Mouse (Mus musculus): ENCODE results near the gene Hpca. TPM values are rescaled to one million over a fixed set of nuclear protein-coding genes. Genes with fewer than 3 reads are reported as not detected.

The Hpca gene
- polyA plus RNA-seq, 1 experiment from 2014 or later, result 4.6 TPM

- TF ChIP-seq CTCF (IDR thresholded peaks at IDR 0.05; ENCODE audit: low read depth), result no peak
- 33% methylated on average over 10 of the region's 10 CpGs for WGBS
- H3K36me3 ChIP-seq (ENCODE audit: control insufficient read depth, insufficient read depth), result peaks cover 13% of the 10 kb centered on the region; the same call in 1 of the 2 replicates
- peak overlapping the region; percentile 91 for H3K27ac ChIP-seq (ENCODE audit: low read depth, low read length)
- H3K4me2 ChIP-seq (replicated peaks; ENCODE audit: low read depth), result peak overlapping the region; percentile 71
- ATAC-seq, result peak; percentile 67
- no peaks in the 10 kb centered on the region; the same call in 1 of the 2 replicates for H3K4me1 ChIP-seq (replicated peaks; ENCODE audit: control insufficient read depth, insufficient read depth, low read length)
- peak overlapping the region; percentile 40 for H3K9ac ChIP-seq (ENCODE audit: low read depth, low read length)
- no peaks in the 10 kb centered on the region for H3K27me3 ChIP-seq (replicated peaks; ENCODE audit: control insufficient read depth, insufficient read depth, low read length)
- no peaks in the 10 kb centered on the region for H3K9me3 ChIP-seq (ENCODE audit: control insufficient read depth)
- H3K4me3 ChIP-seq (ENCODE audit: low read depth, low read length), result peak overlapping the region; percentile 59
Measured at GRCm38 (mm10) chr4:129107348-129107899, 14.4 kb downstream of the Hpca start.

- Histone ChIP-seq H3K9me3 (ENCODE audit: control insufficient read depth) (no peaks in the 10 kb centered on the region), H3K36me3 (ENCODE audit: control insufficient read depth, insufficient read depth) (peaks cover 7% of the 10 kb centered on the region; the same call in 1 of the 2 replicates), H3K4me1 (replicated peaks; ENCODE audit: control insufficient read depth, insufficient read depth, low read length) (no peaks in the 10 kb centered on the region; the same call in 1 of the 2 replicates), H3K27me3 (replicated peaks; ENCODE audit: control insufficient read depth, insufficient read depth, low read length) (no peaks in the 10 kb centered on the region), H3K4me2 (replicated peaks; ENCODE audit: low read depth) (peak overlapping the region; percentile 71), H3K27ac (ENCODE audit: low read depth, low read length) (peak overlapping the region; percentile 91), H3K9ac (ENCODE audit: low read depth, low read length) (peak overlapping the region; percentile 65), H3K4me3 (ENCODE audit: low read depth, low read length) (peak overlapping the region; percentile 59)
- no peak for TF ChIP-seq CTCF (IDR thresholded peaks at IDR 0.05; ENCODE audit: low read depth)
- ATAC-seq, result no peak
- 25% methylated on average over 9 of the region's 9 CpGs for WGBS
Measured at GRCm38 (mm10) chr4:129106073-129106472, 15.8 kb downstream of the Hpca start.

- peak within 1 kb of the TSS; percentile 59 for H3K4me3 ChIP-seq (ENCODE audit: low read depth, low read length)
- ATAC-seq, result peak; percentile 48
- WGBS, result 2% methylated on average over 40 of the region's 40 CpGs
- peaks cover 5% of the 10 kb centered on the region; the same call in 1 of the 2 replicates for H3K36me3 ChIP-seq (ENCODE audit: control insufficient read depth, insufficient read depth)
- H3K4me2 ChIP-seq (replicated peaks; ENCODE audit: low read depth), result peak within 1 kb of the TSS; percentile 71
- H3K27ac ChIP-seq (ENCODE audit: low read depth, low read length), result peak within 1 kb of the TSS; percentile 91
- TF ChIP-seq CTCF (IDR thresholded peaks at IDR 0.05; ENCODE audit: low read depth), result no peak
- H3K27me3 ChIP-seq (replicated peaks; ENCODE audit: control insufficient read depth, insufficient read depth, low read length), result no peaks in the 10 kb centered on the region
- no peaks in the 10 kb centered on the region; the same call in 1 of the 2 replicates for H3K4me1 ChIP-seq (replicated peaks; ENCODE audit: control insufficient read depth, insufficient read depth, low read length)
- H3K9me3 ChIP-seq (ENCODE audit: control insufficient read depth), result no peaks in the 10 kb centered on the region
- H3K9ac ChIP-seq (ENCODE audit: low read depth, low read length), result peak within 1 kb of the TSS; percentile 65
Measured at GRCm38 (mm10) chr4:129105356-129105755, 16.5 kb downstream of the Hpca start, which contains the start of gene Tmem54. Tmem54 (plus strand) TSS chr4:129105548.

GRCm38 (mm10) chr4:129102133-129102829 is 19.6 kb downstream of the Hpca start:
- Histone ChIP-seq H3K4me3 (ENCODE audit: low read depth, low read length) (no peak overlapping the region), H3K9me3 (ENCODE audit: control insufficient read depth) (no peaks in the 10 kb centered on the region), H3K27ac (ENCODE audit: low read depth, low read length) (peak overlapping the region; percentile 89), H3K4me2 (replicated peaks; ENCODE audit: low read depth) (0 out of 2 replicates have a peak overlapping the region, but pooled peaks have one; percentile 9), H3K27me3 (replicated peaks; ENCODE audit: control insufficient read depth, insufficient read depth, low read length) (no peaks in the 10 kb centered on the region), H3K9ac (ENCODE audit: low read depth, low read length) (no peak overlapping the region), H3K4me1 (replicated peaks; ENCODE audit: control insufficient read depth, insufficient read depth, low read length) (no peaks in the 10 kb centered on the region), H3K36me3 (ENCODE audit: control insufficient read depth, insufficient read depth) (no peaks in the 10 kb centered on the region)
- WGBS, result 38% methylated on average over 14 of the region's 14 CpGs
- TF ChIP-seq CTCF (IDR thresholded peaks at IDR 0.05; ENCODE audit: low read depth), result peak; percentile 48; the same call in 1 of the 2 replicates
- ATAC-seq, result peak; percentile 89

GRCm38 (mm10) chr4:129097006-129097405 is 24.8 kb downstream of the Hpca start:
- Histone ChIP-seq H3K36me3 (ENCODE audit: control insufficient read depth, insufficient read depth) (no peaks in the 10 kb centered on the region), H3K4me1 (replicated peaks; ENCODE audit: control insufficient read depth, insufficient read depth, low read length) (no peaks in the 10 kb centered on the region), H3K9ac (ENCODE audit: low read depth, low read length) (no peak overlapping the region), H3K4me2 (replicated peaks; ENCODE audit: low read depth) (no peak overlapping the region), H3K27me3 (replicated peaks; ENCODE audit: control insufficient read depth, insufficient read depth, low read length) (no peaks in the 10 kb centered on the region), H3K4me3 (ENCODE audit: low read depth, low read length) (no peak overlapping the region), H3K9me3 (ENCODE audit: control insufficient read depth) (no peaks in the 10 kb centered on the region), H3K27ac (ENCODE audit: low read depth, low read length) (no peak overlapping the region)
- 78% methylated on average over 7 of the region's 7 CpGs for WGBS
- TF ChIP-seq CTCF (IDR thresholded peaks at IDR 0.05; ENCODE audit: low read depth), result peak; percentile 41
- no peak for ATAC-seq

- Histone ChIP-seq H3K4me1 (replicated peaks; ENCODE audit: control insufficient read depth, insufficient read depth, low read length) (no peaks in the 10 kb centered on the region), H3K9ac (ENCODE audit: low read depth, low read length) (no peak overlapping the region), H3K4me2 (replicated peaks; ENCODE audit: low read depth) (no peak overlapping the region), H3K9me3 (ENCODE audit: control insufficient read depth) (no peaks in the 10 kb centered on the region), H3K36me3 (ENCODE audit: control insufficient read depth, insufficient read depth) (no peaks in the 10 kb centered on the region), H3K4me3 (ENCODE audit: low read depth, low read length) (no peak overlapping the region), H3K27me3 (replicated peaks; ENCODE audit: control insufficient read depth, insufficient read depth, low read length) (no peaks in the 10 kb centered on the region), H3K27ac (ENCODE audit: low read depth, low read length) (no peak overlapping the region)
- no peak for TF ChIP-seq CTCF (IDR thresholded peaks at IDR 0.05; ENCODE audit: low read depth)
- no peak for ATAC-seq
- 29% methylated on average over 15 of the region's 15 CpGs for WGBS
Measured at GRCm38 (mm10) chr4:129095276-129095675, 26.6 kb downstream of the Hpca start.

Data from intestine, postnatal 0 days (tissue).